Mouse (Mus musculus) mesoderm, embryonic 11.5 days (tissue): ENCODE data around the gene Cd180.

Experiments used
- DNase-seq: peaks from one replicate; pipeline ENCODE4 v3.0.0-alpha.2; 2012; ENCODE audit warnings: low read depth, low spot score

The Cd180 gene

DNA sequence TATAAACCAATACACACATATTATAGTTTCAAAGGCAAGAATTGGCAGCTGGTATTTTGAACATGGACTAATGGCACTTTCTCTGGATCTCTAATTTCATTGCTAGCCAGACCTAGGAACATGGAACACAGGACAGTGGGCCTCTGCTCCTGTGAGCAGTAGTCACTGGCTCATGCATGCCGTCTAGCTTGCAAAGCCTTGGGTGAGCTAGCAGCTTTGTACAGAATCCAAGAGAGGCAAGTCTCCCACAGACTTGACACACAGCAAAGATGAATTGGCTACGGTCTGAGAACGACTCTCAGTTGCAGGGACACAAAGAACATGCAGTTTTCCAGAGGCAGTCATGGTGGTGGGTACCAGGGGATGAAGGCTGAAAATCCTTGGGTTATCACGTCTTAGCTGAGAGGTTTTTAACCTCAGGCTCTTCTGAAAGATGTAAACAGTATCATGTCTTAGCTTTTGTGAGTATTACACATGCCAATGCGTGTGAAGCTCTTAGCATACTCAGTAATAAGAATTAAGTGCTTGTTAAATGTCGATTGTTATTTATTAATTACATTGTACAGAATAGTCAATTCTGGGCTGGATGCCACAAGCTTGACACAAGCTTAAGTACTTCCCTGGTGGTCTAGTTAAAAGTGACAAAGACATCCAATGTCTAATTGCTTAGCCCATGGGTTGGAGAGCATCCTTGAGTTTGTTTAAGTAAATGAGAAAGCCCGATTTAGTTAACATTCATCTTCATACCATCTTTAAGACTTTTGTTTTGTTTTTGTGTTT, 90.4 kb downstream of the Cd180 start:
- no peak for DNase-seq

DNA sequence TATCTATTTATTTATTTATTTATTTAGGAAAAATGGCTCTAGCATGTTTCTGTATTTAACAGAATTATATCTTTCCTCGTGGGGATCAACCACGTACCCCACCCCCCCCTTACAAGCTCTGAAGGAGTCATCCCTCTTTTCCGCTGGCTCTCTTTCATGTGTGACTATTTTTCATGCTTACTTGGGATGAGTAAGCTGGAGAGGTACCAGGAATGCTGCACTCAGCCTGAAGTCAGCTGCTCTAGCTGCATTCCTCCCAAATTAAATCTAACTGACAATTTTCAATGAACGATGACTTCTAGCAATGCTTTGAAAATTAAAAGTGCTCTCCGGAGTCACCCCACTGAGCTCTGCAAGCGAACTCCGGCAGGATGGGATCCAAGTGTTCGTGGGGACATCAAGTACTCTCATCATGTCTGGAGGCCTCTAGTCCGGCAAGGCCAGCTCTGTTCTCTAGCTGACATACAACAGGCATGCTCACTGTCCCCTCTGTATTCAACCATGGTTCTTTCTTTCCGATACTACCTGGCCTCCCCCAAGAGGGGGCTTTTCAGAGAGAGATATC, 93.4 kb downstream of the Cd180 start:
- DNase-seq: no peak
